Mouse (Mus musculus): ENCODE measurements at regions not wholly inside any gene's neighbourhood (a gene's known extent, or its start where the extent isn't known, plus 50 kb on each side); places are given as distances from the start of the nearest gene placed in this dataset.
A peak's percentile ranks its signal among the peaks of the same experiment; 100 is the strongest.

- DNase-seq (ENCODE audit: low read depth, low spot score): no peak
Measured at GRCm38 (mm10) chr14:14596057-14596809, 105.8 kb upstream of the Slc4a7 start.

- no peak for DNase-seq (ENCODE audit: low read depth, low spot score)
Measured at GRCm38 (mm10) chr14:14599586-14599985, 102.5 kb upstream of the Slc4a7 start.

- no peak for DNase-seq (ENCODE audit: low read depth, low spot score)
Measured at GRCm38 (mm10) chr14:14599990-14600389, 102.1 kb upstream of the Slc4a7 start.

DNA sequence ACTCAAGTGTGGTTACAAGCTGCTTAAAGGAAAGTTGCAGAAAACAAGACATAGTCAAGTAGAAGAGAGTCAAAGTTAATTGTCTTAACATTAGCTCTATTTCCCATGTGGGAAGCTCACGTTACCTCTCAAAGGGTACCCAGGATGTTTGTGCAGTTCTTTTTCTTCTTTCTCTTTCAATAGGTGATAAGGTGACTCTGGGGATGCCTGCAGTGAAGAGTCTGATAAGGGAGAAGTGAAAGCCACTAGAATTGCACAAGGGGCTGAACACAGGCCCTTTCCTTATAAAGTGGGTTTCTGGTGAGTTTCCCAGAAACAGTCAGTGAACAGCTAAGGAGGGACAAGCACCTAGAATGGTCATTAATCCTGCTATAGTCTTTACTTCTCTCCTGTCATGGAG is 98.6 kb upstream of the Slc4a7 start:
- DNase-seq (ENCODE audit: low read depth, low spot score): no peak

GRCm38 (mm10) chr14:14607074-14607473 is 95.0 kb upstream of the Slc4a7 start:
- DNase-seq (ENCODE audit: low read depth, low spot score): no peak

DNA sequence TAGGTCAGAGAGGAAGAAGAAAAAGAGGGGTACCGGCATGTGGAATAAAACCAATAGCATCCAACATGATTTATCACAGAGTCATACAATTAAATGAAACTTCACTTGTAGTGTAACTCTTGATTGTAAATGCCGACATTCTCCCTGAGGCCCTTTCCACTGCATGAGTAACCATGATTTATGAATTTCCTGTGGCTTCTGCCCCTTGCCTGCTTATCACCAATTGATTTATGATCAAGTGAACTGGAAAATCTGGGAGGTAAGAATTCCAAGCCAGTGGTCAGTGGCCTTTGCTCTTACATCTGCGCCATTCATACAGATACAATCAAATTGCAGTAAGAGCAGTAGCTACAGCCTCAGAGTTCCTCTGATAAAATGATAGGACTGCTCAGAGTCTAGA is 89.8 kb upstream of the Slc4a7 start:
- no peak for DNase-seq (ENCODE audit: low read depth, low spot score)

GRCm38 (mm10) chr14:14620316-14620715 is 81.8 kb upstream of the Slc4a7 start:
- no peak for DNase-seq (ENCODE audit: low read depth, low spot score)

DNA sequence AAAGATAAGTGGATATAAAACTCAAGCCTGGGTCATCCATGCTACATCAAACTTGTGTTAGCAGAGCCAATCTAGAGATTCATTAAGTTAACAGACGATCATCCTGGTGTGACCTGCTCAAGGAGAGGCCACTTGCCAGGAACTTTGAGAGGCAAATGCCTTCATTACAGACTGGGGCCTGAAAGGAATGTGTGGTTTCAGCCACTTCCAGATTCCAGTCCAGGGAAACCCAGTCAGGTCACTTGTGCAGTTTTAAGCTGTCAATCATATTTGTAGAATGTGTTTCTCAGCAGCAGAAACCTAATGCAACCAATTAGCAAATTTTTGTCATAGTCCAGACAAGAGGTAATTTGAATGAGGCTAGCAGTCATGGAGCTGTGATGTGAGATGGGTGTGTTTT is 73.4 kb upstream of the Slc4a7 start:
- DNase-seq (ENCODE audit: low read depth, low spot score): no peak

DNA sequence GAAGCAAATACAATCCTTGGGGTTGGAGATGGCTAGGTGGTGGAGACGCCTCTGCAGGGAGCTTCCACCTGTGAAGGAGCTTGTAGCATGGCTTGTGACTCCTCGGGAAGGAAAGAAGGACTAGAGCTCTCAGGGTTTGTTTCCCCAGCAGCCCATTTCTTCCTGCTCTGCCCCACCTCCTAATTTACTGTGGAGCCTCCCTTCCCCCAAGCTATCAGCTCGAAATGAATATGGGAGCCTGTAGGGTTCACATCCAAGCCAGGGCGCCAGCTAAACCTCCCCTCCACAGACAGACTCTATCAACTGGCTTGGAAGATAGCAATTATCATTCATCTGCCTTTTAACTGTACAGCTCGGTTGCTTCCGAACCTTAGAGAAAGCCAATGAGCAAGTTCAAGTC is 70.3 kb upstream of the Slc4a7 start:
- DNase-seq (ENCODE audit: low read depth, low spot score): peak; percentile 55

GRCm38 (mm10) chr14:14632471-14632870 is 69.6 kb upstream of the Slc4a7 start:
- DNase-seq (ENCODE audit: low read depth, low spot score): no peak

- peak; percentile 87 for DNase-seq (ENCODE audit: low read depth, low spot score)
Measured at GRCm38 (mm10) chr14:14632951-14633931, 68.8 kb upstream of the Slc4a7 start.

DNA sequence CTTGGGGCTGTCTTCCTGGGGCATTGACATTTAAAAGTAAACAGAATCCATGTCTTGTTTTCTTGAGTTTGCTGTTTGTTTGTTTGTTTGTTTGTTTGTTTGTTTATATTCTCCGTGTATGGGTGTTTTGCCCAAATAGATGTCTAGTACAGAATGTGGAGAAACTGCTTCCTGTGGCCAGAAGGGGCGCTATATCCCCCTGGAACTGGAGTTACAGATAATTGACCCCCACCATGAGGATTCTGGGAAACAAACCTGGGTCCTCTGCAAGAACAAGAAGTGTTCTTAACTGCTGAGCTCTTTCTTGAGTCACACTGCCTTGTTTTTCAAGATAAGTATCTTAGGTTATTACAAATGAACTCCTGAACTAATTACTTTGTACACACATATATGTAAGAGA is 68.1 kb upstream of the Slc4a7 start:
- peak; percentile 70 for DNase-seq (ENCODE audit: low read depth, low spot score)

GRCm38 (mm10) chr14:14639102-14640015 is 62.7 kb upstream of the Slc4a7 start:
- no peak for DNase-seq (ENCODE audit: low read depth, low spot score)

DNA sequence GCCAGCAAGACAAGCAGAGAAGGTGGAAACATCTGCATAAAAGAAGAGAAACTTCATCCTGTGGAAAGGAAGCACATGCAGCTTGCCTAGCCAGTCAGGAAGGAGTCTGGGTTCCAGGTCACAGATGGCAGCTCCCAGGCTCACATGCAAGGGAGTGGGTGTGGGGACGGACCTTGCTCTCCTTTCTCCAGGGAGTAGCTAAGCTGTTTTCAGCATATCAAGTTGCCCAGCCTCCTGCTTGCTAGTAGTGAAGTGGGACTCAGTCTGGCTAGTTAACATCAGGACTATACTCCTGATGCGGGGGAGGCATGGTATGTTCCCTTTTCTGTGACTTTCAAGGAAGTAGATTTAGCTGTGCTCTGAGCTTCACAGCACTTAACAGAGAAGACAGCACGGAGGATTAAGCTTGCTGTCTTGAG is 62.0 kb upstream of the Slc4a7 start:
- DNase-seq (ENCODE audit: low read depth, low spot score): peak; percentile 29

- no peak for DNase-seq (ENCODE audit: low read depth, low spot score)
Measured at GRCm38 (mm10) chr14:14640557-14640956, 61.5 kb upstream of the Slc4a7 start.

- no peak for DNase-seq (ENCODE audit: low read depth, low spot score)
Measured at GRCm38 (mm10) chr14:14643533-14643932, 58.5 kb upstream of the Slc4a7 start.

DNA sequence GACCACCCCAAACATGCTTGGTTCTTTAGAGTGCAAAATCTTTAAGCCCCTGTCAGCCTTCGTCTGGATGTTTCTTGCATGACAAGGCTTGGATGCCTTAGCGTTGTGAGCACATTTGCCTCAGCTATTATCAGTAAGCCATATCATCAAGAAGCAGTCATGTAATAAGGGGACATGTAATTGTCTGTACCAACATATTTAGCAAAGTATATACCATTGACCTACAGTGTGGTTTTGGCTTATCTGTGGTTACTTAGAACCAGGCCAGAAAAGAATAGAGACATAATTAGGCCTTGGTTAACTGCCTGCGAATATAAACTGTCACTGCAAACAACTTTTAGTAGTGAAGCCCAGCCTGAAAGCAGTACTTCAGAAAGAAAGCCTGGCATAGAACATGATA is 57.0 kb upstream of the Slc4a7 start:
- no peak for DNase-seq (ENCODE audit: low read depth, low spot score)

Measured in ZHBTc4 (cell line).